Mouse (Mus musculus): ENCODE results near the gene Ceacam12. TPM values are rescaled to one million over a fixed set of nuclear protein-coding genes. Genes with fewer than 3 reads are reported as not detected.

The Ceacam12 gene
- total RNA-seq (2023) = not detected

GRCm38 (mm10) chr7:18065629-18066028 lies at the start of gene Ceacam12:
Ceacam12 (plus strand) TSS chr7:18065929.

Other genes with a start within 250 kb of the Ceacam12 start
- gene Gm5155, start 194.2 kb upstream of the Ceacam12 start, total RNA-seq (2023) = not detected
- gene Ceacam11, start 93.8 kb upstream of the Ceacam12 start, total RNA-seq (2023) = not detected
- not detected for gene Ceacam13, start 56.0 kb upstream of the Ceacam12 start, total RNA-seq (2023)
- not detected for gene Igfl3, start 110.6 kb downstream of the Ceacam12 start, total RNA-seq (2023)
- not detected for gene Mill1, start 179.4 kb downstream of the Ceacam12 start, total RNA-seq (2023)

Measured in CD4-positive naive resting alpha-beta T cell, adult 76 days (primary cell).